Mouse (Mus musculus) cerebellum, postnatal 4 days (tissue): ENCODE results near the gene Slc30a2.
"Not testable (repeated sequence)": the region's sequence is repeated elsewhere in the genome, so short reads cannot be mapped to it uniquely, and the experiment has no call there.

Experiments
- DNase-seq, 2 experiments: peaks; one replicate each; pipeline ENCODE4 v3.0.0; 2022; ENCODE audit warnings: low spot score in 2 of 2, mixed read lengths in 1 of 2

Slc30a2 gene

DNA sequence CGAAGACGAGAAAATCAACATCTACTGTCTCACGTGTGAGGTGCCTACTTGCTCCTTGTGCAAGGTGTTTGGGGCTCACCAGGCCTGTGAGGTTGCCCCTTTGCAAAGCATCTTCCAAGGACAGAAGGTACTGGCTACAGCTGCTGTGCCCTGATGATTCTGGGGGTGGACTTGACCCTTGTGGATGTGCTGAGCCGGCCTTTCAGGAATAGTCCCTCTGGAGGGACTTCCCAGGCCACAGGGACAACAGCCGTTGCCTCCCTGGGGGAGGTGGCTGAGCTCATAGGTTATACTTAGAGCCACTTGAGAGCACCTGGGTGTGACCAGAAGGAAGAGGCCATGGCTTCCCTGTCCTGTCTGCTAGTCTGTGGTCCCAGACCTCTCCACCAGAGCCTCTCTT lies 23.3 kb upstream of the Slc30a2 start:
- DNase-seq: no peak

DNA sequence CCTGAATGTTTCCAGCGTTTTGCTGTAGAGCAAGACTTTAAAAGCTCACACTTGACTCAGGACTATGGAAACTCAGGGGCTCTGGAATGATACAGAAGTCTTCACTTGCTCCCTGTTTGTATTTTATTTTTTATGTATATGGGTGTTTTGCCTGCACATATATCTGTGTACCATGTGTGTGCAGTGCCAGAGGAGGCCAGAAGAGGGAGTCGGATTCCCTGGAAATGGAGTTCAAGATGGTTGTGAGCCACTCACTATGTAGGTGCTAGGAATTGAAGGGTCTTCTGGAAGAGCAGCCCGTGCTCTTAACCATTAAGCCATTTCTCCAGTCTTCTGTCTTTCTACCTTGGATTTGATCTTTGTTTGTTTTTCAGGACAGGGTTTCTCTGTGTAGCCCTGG lies 21.5 kb upstream of the Slc30a2 start:
- DNase-seq: no peak

DNA sequence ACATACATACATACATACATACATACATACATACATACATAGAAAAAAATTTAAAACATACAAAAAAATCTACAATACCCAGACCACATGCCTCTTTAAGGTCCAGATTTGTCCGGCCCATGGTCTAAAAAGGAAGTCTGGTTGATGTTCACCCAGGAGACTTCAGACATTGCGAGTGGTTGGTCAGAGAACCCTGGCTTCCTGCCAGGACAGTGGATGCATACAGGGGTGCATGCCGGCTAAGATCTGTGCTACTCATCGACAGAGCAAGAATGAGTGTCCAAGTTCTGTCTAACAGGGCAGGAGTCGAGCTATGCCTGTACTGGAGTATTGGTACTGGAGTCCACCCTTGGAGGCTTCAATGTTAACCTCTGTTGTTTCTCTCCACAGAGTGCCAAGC lies 18.3 kb upstream of the Slc30a2 start:
- no peak for DNase-seq

DNA sequence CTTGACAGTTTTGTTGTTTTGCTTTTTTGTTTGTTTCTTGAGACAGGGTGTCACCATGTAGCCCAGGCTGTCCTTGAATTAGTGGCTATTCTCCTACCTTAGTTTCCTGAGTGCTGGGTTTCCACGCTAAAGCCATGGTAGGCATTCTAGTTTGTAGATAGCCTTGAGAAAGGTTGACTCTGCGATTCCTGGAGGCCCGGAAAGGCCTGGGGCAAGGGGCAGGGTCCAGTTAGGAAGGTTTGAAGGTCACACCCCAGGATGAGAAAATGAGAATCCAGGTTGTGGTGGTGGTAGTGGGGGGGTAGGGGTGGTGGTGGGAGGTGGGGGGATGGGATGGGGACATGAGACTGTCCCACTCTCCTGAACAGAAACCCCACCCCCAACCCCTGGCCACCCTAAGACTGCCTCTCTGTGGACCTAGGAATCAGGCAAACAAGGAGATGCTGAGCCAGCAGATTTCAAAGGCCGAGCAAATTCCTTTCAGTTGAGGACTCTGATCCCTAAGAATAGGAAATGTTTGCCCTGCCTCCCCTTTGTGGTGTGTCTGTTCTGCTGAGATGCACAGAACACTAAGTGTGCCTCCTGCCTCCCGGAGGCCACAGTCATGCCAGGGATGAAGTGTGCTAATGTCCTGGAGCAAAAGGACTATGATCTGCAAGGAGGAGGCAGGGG lies 16.0 kb upstream of the Slc30a2 start:
- no peak for DNase-seq

DNA sequence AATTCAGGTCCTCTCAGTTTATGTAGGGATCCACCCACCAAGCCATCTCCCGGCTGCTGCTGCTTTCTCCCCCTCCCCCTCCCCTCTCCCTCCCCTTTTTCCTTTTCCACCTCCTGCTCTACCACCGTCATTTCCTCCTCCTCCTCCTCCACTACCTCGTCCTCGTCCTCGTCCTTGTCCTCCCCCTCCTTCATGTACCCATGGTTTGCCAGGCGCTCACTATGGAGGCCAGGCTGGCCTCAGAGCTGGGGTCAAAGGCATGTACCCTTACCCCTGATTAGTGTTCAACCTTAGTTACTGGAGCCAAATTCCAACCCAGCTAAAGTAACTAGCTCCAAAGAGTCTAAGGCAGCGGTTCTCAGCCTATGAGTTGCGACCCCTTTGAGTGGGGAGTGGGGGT lies 14.8 kb upstream of the Slc30a2 start:
- DNase-seq: no peak

DNA sequence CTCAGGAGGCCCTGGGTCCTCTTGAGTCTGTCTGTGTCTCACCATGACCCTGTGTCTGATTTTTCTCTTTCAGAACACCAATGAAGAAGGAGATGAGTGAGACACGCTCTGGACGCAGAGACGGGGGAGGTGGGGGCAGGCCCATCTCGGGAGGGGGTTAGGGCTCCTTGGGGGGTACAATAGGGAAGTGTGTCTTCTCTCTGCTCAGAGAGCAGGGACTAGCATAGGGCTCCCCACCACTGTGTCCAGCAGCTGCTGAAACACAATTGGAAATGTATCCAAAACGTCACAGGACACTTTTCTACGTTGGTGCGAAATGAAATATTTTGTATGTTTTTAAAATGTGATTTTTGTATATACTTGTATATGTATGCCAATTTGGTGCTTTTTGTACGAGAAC lies 14.1 kb upstream of the Slc30a2 start:
- no peak for DNase-seq

DNA sequence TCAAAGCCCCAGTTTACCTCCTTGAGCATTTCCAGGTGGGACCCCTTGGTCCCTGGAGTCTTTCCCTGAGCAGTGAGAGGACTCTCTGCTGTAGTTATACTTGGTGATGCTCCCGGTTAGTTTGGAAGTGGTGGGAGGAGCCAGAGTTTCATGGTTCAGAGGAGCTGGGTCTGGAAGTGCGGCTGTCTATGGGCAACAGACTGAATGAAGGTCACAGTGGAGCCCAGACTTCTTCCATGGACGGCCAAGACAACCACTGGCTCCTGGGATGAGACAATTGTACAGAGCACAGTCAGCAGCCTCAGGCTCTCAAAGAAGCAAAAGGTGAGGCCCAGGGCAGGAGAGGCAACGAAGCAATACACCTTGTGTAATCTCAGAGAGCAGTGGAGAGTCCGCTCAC lies 12.7 kb upstream of the Slc30a2 start:
- DNase-seq: no peak

DNA sequence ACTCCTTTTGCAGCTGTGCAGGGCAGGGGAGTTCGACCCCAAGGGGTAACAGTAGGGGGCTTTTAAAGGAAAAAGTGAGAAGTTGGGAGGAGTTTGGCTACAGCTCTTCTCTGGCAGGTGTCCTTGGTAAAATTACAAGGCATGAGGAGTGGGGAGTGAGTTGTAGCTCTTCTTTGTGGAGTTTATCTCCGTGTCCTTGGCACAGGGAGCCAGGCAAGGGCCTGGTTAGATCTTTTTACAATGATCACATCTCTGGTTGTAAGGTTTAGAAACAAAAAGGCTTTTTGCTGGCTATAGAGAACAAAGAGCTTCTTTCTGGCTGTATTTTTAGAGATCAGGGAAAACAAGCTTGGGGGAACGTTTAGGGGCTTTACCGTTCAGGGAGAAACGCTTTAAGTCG lies 1.8 kb upstream of the Slc30a2 start:
- DNase-seq: not testable (repeated sequence)

DNA sequence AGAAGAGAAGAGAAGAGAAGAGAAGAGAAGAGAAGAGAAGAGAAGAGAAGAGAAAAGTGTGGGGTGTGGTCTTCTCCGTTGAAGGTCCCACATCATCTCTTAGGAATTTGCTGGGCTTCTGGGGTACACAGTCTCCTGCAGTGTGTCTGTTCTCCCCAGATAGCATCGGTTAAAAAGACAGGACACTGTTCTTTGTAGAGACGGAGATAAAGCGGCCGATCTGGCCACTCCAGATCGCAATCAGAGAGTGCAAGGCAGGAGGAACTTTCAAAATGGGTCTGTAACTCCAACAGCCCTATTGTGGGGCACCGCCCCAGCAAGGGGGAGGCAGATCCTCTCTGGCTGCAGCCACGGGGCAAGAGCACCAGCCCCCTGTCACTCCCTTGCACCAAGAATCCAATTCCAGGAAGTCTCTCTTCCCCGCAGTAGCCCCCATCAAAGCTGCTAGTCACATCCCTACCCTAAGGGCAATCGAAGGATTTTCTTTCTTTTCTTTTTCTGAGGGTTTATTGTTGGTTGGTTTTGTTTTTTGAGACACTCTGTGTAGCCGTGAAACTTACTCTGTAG lies 685 bp upstream of the Slc30a2 start:
- no peak for DNase-seq

DNA sequence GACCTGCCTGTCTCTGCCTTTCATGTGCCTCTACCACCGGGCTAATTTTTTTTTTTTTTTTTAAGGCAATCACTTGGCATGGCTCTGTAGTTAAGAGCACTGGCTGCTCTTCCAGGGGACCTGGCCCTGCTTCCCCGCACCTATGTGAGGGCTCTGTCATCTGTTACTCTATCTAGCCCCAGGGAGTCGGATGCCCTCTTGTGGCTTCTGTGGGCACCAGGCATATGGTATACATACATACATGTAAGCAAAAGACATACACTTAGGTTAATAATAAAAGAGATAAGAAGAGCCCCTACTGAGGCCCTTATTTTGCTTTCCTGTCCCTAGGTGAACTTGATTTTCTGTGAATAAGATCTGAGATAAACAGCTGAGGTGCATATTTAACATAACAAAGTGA lies 1.6 kb downstream of the Slc30a2 start:
- no peak for DNase-seq

DNA sequence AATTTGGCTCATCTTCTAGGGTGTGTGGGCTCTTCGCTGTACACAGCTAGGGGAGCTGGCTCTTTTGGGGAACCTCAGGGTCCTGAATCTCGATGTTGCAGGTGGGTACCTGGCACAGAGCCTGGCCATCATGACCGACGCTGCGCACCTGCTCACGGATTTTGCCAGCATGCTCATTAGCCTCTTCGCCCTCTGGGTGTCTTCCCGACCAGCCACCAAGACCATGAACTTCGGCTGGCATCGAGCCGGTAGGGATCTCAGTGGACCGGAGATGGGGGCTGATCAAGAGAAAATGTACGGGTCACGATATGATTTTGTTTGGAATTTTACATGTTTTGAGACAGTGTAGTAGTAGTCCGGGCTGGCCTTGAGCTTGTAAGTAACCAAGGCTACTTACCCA lies 2.8 kb downstream of the Slc30a2 start:
- no peak for DNase-seq

DNA sequence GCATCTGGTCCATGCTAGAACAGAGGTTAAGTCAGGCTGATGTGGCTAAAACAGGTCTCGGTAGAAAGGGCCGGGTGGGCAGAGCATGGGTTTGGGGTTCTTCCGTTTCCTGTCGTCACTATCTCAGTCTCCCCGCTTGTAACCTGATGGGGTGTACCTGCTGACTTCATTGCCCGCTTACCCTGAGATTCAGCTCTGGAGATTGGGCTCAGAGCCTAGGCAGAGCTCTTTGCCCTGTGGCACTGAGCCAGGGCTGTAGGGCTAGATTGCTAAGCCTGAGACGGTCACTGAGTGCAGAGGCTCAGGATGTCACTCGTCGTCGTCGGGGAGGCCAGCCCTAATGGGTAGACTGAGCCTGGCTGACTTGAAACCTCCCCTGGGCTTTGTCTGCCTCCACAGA lies 5.1 kb downstream of the Slc30a2 start:
- DNase-seq: no peak

DNA sequence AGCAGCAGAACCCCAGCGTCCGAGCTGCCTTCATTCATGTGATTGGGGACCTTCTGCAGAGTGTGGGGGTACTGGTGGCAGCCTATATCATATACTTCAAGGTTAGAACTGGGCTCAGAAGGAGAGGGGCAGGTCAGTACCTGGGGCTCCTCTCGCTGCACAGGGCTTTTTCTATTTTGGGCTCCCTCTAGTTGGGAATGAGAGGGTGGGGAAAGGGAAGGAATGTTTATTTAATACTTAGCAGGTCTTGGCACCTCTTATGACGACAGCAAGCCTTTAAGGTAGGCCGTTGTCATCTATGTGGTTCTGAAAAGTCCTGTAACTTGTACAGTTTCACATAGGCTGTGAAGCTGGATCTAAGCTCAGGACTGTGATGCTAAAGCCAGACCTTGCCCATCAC lies 5.6 kb downstream of the Slc30a2 start:
- no peak for DNase-seq

DNA sequence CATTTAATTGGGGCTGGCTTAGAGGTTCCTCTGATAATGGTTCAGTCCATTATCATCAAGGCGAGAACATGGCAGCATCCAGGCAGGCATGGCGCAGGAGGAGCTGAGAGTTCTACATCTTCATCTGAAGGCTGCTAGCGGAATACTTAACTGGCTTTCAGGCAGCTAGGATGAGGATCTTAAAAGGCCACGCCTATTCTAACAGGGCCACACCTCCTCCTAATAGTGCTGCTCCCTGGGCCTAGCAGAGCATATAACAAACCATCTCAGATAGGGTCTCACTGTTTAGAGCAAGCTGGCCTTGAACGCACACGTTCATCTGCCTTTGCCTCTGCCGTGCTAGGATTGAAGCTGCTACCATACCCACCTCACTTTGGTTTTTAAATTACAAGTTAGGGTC lies 6.8 kb downstream of the Slc30a2 start:
- DNase-seq: no peak

DNA sequence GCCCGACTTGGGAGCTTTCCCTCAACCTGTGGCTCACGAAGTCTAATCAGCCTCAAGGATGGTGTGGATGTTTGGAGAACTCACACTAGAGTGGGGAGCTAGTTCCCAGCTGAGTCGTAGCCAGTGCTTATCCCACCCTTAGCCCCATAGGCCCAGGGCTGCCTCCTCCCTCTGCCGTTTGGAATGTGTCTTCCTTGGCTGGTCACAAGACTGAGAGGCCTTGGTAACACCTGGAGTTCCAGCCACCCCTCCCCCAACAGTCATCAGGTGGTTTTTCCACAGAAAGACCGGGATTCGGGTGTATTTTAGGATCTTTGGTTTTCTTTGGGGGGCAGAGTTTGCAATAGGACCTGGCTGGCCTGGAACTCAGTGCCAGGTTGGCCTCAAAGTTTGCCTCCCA lies 7.7 kb downstream of the Slc30a2 start:
- no peak for DNase-seq

DNA sequence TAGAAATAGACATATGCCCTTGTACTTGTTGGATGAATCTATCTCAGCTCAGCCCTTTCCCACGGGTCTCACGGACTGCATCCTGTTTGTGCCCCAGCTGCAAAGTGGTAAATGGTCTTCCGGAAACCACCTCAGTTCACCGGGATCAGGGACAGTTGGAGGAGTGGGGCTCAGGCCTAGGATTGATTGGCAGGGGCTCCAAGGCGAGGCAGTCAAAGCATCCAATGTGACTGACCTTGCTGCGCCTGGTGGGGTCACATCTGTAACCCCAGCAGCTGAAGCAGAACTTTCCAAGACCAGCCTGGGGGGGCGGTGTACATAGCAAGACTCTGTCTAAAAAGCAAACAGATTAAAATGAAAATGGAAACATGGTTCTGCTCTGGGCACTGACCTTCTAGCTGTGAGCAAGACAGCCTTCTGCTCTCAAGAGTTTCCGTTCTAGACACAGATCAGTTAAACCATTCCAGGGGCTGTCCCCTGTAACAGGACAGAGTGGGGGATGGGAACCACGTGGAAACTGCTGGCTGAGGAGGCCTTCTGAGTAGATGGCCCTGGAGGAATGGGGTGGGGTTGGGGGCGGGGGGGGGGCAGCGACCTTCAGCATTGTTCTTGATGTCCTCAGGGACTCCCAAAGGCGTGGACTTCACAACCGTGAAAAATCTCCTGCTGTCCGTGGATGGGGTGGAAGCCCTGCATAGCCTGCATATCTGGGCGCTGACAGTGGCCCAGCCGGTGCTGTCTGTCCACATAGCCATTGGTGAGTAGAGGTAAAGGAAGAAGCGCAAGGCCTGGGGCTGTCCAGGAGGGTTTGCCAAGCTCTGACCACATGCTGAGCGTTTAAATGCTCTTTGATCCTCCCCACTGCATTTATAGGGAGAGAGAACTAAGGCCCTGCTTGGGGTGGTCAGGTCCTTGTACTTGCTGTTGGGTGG lies 8.6 kb downstream of the Slc30a2 start:
- no peak for DNase-seq

DNA sequence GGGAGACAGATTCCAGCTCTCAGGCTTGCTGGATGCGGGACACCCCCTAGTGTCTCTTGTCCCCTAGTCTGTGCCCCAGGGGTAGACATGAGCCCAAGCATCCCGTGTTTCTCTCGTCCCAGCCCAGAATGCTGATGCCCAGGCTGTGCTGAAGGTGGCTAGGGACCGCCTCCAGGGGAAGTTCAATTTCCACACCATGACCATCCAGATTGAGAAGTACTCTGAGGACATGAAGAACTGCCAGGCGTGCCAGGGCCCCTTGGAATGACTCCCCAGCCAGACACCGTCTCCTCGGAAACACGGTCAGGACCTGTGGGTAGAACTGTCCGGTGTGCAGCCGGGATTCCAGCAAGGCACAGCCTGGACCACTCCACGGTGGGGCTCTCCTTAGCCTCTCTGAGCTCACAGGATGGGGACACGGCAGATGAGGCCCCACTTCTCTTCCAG lies 9.3 kb downstream of the Slc30a2 start:
- no peak for DNase-seq

DNA sequence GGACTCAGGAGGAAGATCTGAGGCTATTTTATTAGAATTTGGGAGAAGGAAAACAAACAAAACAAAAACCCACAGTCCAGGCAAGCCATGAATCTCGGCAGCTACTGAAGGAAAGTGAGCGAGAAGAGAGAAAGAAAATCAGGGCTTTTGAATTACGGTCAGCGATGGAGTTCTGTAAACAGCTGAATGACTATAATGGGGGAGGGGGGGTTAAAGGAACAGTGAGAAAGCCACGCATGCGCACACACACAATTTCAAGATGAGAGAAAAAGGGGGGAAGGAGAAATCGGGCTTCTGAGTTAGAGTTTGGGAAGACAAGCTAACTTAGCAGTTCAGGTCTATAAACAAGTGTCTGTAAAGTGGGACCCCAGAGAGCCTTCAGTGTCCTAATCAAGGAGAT lies 9.9 kb downstream of the Slc30a2 start:
- no peak for DNase-seq

DNA sequence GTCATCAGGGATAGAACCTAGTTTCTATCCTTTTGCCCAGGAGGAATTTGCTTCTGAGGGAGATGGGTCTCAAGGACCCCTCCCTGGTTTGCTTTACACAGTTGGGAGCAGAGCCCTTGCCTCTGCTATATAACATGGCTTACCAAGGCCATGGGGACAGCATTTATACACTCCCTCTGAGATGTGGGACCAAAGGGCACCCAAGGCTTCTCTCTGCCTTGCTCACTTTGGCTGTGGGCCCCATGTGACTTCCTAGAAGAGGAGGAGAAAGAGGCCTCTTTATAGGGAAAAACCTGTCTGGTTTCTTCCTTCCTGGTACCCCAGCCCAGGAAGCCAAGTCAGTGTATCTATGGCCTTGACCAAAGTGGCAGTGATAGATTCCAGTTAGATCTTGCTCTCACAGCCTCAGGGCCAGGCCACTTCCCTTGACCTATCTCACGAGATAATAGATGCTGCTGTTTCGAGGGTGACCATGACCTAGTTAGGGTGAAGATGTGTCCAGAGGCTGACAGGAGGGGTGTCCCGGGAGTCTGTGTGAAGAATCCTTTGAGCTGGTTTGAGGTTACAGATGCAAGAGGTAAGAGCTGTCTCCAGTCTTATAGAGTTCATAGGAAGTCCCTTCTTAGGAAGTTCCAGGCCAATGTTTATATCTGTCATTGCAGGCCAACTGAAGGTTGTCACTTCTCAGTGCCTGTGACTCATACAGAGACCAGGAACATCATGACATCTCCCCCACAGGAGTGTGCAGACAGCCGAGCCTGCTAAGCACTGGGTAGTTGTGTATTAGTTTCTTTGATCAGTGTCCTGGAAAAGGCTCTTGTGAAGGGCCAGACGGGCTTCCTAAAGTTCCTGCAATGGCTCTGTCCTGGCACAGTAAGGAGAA lies 10.8 kb downstream of the Slc30a2 start:
- DNase-seq: no peak

DNA sequence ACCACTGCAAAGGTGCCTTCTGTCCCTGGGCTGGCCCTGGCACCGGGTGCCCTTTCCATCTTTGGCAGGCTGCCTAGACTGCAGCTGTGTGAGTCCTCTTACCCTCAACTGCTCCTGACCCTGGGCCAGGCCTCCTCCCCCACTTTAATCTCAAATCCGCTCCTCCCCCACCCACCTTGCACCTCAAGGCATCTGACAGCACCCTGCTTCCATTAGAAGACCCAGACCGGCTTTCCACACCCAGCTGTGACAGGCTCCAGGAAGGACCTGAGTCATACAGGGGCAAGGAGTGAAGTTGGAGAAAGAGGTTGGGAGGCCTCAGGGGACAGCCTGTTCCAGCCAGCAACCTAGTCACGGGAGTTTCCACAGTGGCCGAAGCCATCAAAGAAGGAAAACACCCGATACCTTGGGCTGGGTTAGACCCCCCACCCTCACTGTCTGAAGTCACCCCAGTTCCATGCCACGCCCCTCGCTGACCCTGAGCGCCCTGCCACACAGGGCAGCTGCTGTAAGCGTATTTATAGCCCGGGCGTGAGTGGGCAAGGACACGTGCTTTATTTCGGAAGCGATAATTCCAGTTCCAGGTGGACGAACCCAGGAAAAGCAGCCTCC lies 13.0 kb downstream of the Slc30a2 start:
- peak in 1 of 2 experiments; percentile 19 for DNase-seq
